Mouse (Mus musculus): Measurements from ENCODE around the gene Mbd3. TPM values are rescaled to one million over a fixed set of nuclear protein-coding genes. Genes with fewer than 3 reads are reported as not detected.

Gene Mbd3
- polyA plus RNA-seq, 1 experiment from 2014 or later = 256 TPM

- no peak overlapping the region for H3K27ac ChIP-seq (ENCODE audit: low read length)
- no peaks in the 10 kb centered on the region for H3K9me3 ChIP-seq (ENCODE audit: control insufficient read depth, low read length)
- WGBS = 84% methylated on average over 4 of the region's 4 CpGs
- no peak overlapping the region for H3K4me3 ChIP-seq (replicated peaks; ENCODE audit: low read length)
- H3K4me2 ChIP-seq (ENCODE audit: low read length) = no peak overlapping the region
- no peaks in the 10 kb centered on the region for H3K27me3 ChIP-seq (replicated peaks; ENCODE audit: control insufficient read depth, insufficient read depth, low read length)
- no peak overlapping the region for H3K9ac ChIP-seq (replicated peaks; ENCODE audit: low read depth, low read length)
- peaks cover 33% of the 10 kb centered on the region for H3K4me1 ChIP-seq (replicated peaks; ENCODE audit: control insufficient read depth, insufficient read depth, low read length)
- H3K36me3 ChIP-seq (ENCODE audit: control insufficient read depth, insufficient read depth) = peaks cover 16% of the 10 kb centered on the region
- ATAC-seq = no peak
Measured at GRCm38 (mm10) chr10:80400704-80401161, 1.4 kb upstream of the Mbd3 start.

DNA sequence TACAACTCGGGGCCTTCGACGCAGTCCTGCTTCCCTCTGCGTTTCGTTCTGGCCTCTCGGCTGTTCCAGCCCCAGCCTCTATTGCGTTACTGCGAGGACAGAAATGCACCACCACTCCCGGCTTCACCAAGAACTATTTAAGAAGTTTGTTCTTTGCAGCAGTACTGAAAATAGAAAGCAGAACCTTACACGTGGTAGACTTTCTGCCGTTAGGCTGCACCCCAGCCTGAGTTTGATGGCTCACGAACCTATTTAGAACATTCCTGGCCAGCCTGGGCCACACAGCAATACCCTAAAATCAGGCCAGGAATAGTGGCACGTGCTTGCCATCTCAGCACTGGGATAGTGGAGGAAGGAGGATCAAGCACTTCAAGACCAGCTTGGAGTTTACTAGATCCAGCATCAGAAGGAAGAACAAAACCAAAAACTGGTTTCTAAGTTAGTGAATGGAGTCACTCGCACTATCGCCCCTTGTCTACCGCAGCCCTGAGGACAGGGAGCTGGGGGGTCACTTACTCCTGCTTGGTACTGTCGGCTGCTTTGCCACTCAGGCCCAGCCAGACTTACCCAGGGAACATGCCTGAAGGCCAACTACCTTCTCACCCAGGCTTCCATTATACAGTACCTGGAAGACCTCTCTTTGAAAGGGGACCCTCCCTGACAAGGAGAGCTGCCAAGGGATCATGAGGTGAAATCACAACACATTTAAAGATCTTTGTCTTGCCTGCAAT, 788 bp upstream of the Mbd3 start:
- peak overlapping the region; percentile 71 for H3K4me3 ChIP-seq (replicated peaks; ENCODE audit: low read length)
- H3K9ac ChIP-seq (replicated peaks; ENCODE audit: low read depth, low read length) = peak overlapping the region; percentile 57
- ATAC-seq = no peak
- H3K36me3 ChIP-seq (ENCODE audit: control insufficient read depth, insufficient read depth) = peaks cover 21% of the 10 kb centered on the region
- H3K27me3 ChIP-seq (replicated peaks; ENCODE audit: control insufficient read depth, insufficient read depth, low read length) = no peaks in the 10 kb centered on the region
- H3K4me2 ChIP-seq (ENCODE audit: low read length) = peak overlapping the region; percentile 74
- peaks cover 27% of the 10 kb centered on the region for H3K4me1 ChIP-seq (replicated peaks; ENCODE audit: control insufficient read depth, insufficient read depth, low read length)
- no peaks in the 10 kb centered on the region for H3K9me3 ChIP-seq (ENCODE audit: control insufficient read depth, low read length)
- 9% methylated on average over 17 of the region's 17 CpGs for WGBS
- peak overlapping the region; percentile 89 for H3K27ac ChIP-seq (ENCODE audit: low read length)

DNA sequence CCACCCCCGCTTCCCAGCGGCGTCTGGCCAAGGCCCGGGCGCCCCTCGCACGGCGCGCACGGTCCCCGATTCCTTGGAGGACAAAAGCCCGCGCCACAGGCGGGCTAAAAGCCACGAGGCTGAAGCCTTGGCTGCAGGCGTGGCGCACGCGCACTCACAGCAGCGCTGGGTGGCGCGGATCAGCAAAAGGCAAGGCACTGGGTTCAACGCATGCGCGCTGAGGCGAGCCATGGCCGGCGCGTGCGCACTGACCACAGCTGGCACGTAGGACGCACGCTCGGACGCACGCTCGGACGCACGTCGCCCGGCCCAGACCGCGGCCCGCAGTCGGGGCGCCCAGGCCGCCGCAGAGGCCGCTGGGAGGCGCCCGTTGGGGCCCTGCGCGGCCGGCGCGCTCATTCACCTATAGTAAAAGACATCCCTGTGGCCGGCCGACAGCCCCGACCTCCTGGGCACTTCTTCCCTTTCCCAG, 595 bp downstream of the Mbd3 start:
- Histone ChIP-seq H3K9me3 (ENCODE audit: control insufficient read depth, low read length) (no peaks in the 10 kb centered on the region), H3K27me3 (replicated peaks; ENCODE audit: control insufficient read depth, insufficient read depth, low read length) (no peaks in the 10 kb centered on the region), H3K4me1 (replicated peaks; ENCODE audit: control insufficient read depth, insufficient read depth, low read length) (peaks cover 23% of the 10 kb centered on the region), H3K36me3 (ENCODE audit: control insufficient read depth, insufficient read depth) (peaks cover 31% of the 10 kb centered on the region), H3K9ac (replicated peaks; ENCODE audit: low read depth, low read length) (peak overlapping the region; percentile 89), H3K4me3 (replicated peaks; ENCODE audit: low read length) (peak overlapping the region; percentile 71), H3K27ac (ENCODE audit: low read length) (peak overlapping the region; percentile 99), H3K4me2 (ENCODE audit: low read length) (peak overlapping the region; percentile 96)
- ATAC-seq = peak; percentile 77
- under 1% methylated on average over 59 of the region's 59 CpGs for WGBS

DNA sequence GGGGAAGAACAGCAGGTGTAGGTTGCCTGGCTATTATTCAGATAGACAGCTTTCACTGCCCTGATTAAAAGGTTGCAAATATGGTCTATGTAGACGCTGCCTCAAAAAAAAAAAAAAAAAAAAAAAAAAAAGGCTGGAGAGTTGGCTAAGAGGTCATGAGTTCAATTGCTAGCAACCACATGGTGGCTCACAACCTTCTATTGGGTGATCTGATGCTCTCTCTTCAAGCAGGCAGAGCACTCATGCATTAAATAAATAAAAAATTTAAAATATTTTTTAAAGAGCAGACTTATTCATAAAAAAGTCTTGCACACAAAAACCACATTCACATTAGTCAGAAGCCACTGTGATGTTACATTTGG, 1.2 kb downstream of the Mbd3 start:
- H3K27me3 ChIP-seq (replicated peaks; ENCODE audit: control insufficient read depth, insufficient read depth, low read length) = no peaks in the 10 kb centered on the region
- peaks cover 23% of the 10 kb centered on the region for H3K4me1 ChIP-seq (replicated peaks; ENCODE audit: control insufficient read depth, insufficient read depth, low read length)
- H3K9me3 ChIP-seq (ENCODE audit: control insufficient read depth, low read length) = no peaks in the 10 kb centered on the region
- peak overlapping the region; percentile 89 for H3K9ac ChIP-seq (replicated peaks; ENCODE audit: low read depth, low read length)
- WGBS = 0% methylated on average over 1 of the region's 1 CpGs
- H3K4me2 ChIP-seq (ENCODE audit: low read length) = peak overlapping the region; percentile 96
- H3K4me3 ChIP-seq (replicated peaks; ENCODE audit: low read length) = peak overlapping the region; percentile 71
- ATAC-seq = no peak
- H3K27ac ChIP-seq (ENCODE audit: low read length) = peak overlapping the region; percentile 99
- peaks cover 30% of the 10 kb centered on the region for H3K36me3 ChIP-seq (ENCODE audit: control insufficient read depth, insufficient read depth)

DNA sequence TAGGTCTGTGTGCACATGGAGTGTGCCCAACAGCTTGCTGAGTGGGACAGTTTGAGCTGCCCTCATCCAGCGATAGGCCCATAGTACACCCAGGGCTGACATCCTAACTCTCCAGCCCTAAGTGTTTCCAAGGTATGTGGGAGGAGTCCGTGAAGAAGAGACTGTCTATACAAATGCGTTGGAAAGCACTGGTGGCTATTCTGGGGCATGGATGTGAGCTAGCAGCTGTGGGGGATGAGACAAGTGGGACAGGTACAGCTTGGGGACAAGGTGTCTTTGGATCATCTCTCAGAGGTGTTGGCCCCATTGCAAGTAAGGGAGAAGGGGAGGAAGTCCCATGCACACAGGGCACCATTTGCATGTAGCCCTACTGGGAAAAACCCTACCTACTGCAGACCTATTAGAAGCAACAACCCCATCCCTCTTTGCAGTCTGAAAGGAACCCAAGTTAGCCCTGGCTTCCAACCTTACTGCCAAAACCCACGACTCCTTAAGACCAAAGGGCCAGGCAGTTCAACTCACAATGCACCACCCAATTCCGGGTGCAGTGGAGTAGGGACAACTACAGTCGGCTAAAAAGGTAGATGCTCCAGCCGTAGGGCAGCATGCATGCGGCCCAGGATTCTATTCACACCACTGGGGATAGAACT, 1.7 kb downstream of the Mbd3 start:
- no peak for ATAC-seq
- H3K9ac ChIP-seq (replicated peaks; ENCODE audit: low read depth, low read length) = peak overlapping the region; percentile 89
- peaks cover 32% of the 10 kb centered on the region for H3K36me3 ChIP-seq (ENCODE audit: control insufficient read depth, insufficient read depth)
- peak overlapping the region; percentile 71 for H3K4me3 ChIP-seq (replicated peaks; ENCODE audit: low read length)
- peak overlapping the region; percentile 99 for H3K27ac ChIP-seq (ENCODE audit: low read length)
- no peaks in the 10 kb centered on the region for H3K27me3 ChIP-seq (replicated peaks; ENCODE audit: control insufficient read depth, insufficient read depth, low read length)
- H3K9me3 ChIP-seq (ENCODE audit: control insufficient read depth, low read length) = no peaks in the 10 kb centered on the region
- H3K4me1 ChIP-seq (replicated peaks; ENCODE audit: control insufficient read depth, insufficient read depth, low read length) = peaks cover 23% of the 10 kb centered on the region
- WGBS = 38% methylated on average over 8 of the region's 8 CpGs
- H3K4me2 ChIP-seq (ENCODE audit: low read length) = peak overlapping the region; percentile 96

- Histone ChIP-seq H3K9me3 (ENCODE audit: control insufficient read depth, low read length) (no peaks in the 10 kb centered on the region), H3K27me3 (replicated peaks; ENCODE audit: control insufficient read depth, insufficient read depth, low read length) (no peaks in the 10 kb centered on the region), H3K4me3 (replicated peaks; ENCODE audit: low read length) (peak overlapping the region; percentile 71), H3K9ac (replicated peaks; ENCODE audit: low read depth, low read length) (peak overlapping the region; percentile 89), H3K4me2 (ENCODE audit: low read length) (peak overlapping the region; percentile 96), H3K4me1 (replicated peaks; ENCODE audit: control insufficient read depth, insufficient read depth, low read length) (peaks cover 23% of the 10 kb centered on the region), H3K27ac (ENCODE audit: low read length) (0 out of 2 replicates have a peak overlapping the region, but pooled peaks have one; percentile 3), H3K36me3 (ENCODE audit: control insufficient read depth, insufficient read depth) (peaks cover 34% of the 10 kb centered on the region)
- no peak for ATAC-seq
- 86% methylated on average over 11 of the region's 11 CpGs for WGBS
Measured at GRCm38 (mm10) chr10:80396822-80397523, 2.4 kb downstream of the Mbd3 start.

- no peak overlapping the region for H3K4me3 ChIP-seq (replicated peaks; ENCODE audit: low read length)
Measured at GRCm38 (mm10) chr10:80395025-80395627, 4.2 kb downstream of the Mbd3 start.

DNA sequence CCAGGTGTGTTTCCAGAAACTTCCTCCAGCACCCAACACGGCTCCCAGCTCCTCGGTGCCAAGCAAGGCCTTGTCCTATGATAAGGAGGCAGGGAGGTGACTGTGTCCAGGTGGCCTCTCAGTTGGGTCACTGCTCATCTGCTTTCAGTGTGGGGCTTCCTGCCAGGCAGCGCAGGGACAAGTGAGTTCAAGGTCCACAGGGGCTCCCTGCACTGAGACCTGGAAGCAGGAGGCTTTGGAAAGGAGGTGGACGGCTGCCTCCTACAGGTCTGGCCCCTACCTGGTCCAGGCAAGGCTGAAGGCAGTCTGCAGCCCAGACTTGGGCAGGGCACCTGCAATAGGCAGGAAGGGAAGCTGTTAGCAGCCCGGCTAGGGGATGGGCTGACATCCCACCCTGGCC, 6.7 kb downstream of the Mbd3 start:
- H3K36me3 ChIP-seq (ENCODE audit: control insufficient read depth, insufficient read depth) = peaks cover 43% of the 10 kb centered on the region

More at GRCm38 (mm10) chr10:80395025-80395627, 4.2 kb downstream of the Mbd3 start:
- H3K4me2 ChIP-seq (ENCODE audit: low read length) = no peak overlapping the region
- H3K4me1 ChIP-seq (replicated peaks; ENCODE audit: control insufficient read depth, insufficient read depth, low read length) = peaks cover 18% of the 10 kb centered on the region
- ATAC-seq = no peak
- H3K36me3 ChIP-seq (ENCODE audit: control insufficient read depth, insufficient read depth) = peaks cover 43% of the 10 kb centered on the region
- WGBS = 95% methylated on average over 35 of the region's 35 CpGs
- H3K9ac ChIP-seq (replicated peaks; ENCODE audit: low read depth, low read length) = no peak overlapping the region
- H3K9me3 ChIP-seq (ENCODE audit: control insufficient read depth, low read length) = no peaks in the 10 kb centered on the region
- H3K27ac ChIP-seq (ENCODE audit: low read length) = no peak overlapping the region
- no peaks in the 10 kb centered on the region for H3K27me3 ChIP-seq (replicated peaks; ENCODE audit: control insufficient read depth, insufficient read depth, low read length)

GRCm38 (mm10) chr10:80390697-80391096, 8.7 kb downstream of the Mbd3 start:
- Histone ChIP-seq H3K27me3 (replicated peaks; ENCODE audit: control insufficient read depth, insufficient read depth, low read length) (no peaks in the 10 kb centered on the region), H3K27ac (ENCODE audit: low read length) (no peak overlapping the region), H3K9me3 (ENCODE audit: control insufficient read depth, low read length) (no peaks in the 10 kb centered on the region), H3K4me3 (replicated peaks; ENCODE audit: low read length) (no peak overlapping the region), H3K36me3 (ENCODE audit: control insufficient read depth, insufficient read depth) (peaks cover 43% of the 10 kb centered on the region), H3K4me2 (ENCODE audit: low read length) (no peak overlapping the region), H3K9ac (replicated peaks; ENCODE audit: low read depth, low read length) (no peak overlapping the region), H3K4me1 (replicated peaks; ENCODE audit: control insufficient read depth, insufficient read depth, low read length) (peaks cover 7% of the 10 kb centered on the region)
- 81% methylated on average over 9 of the region's 9 CpGs for WGBS
- no peak for ATAC-seq

More for the DNA sequence above, 6.7 kb downstream of the Mbd3 start:
- Histone ChIP-seq H3K4me1 (replicated peaks; ENCODE audit: control insufficient read depth, insufficient read depth, low read length) (peaks cover 19% of the 10 kb centered on the region), H3K4me2 (ENCODE audit: low read length) (no peak overlapping the region), H3K9me3 (ENCODE audit: control insufficient read depth, low read length) (no peaks in the 10 kb centered on the region), H3K27ac (ENCODE audit: low read length) (no peak overlapping the region), H3K9ac (replicated peaks; ENCODE audit: low read depth, low read length) (no peak overlapping the region), H3K4me3 (replicated peaks; ENCODE audit: low read length) (no peak overlapping the region), H3K27me3 (replicated peaks; ENCODE audit: control insufficient read depth, insufficient read depth, low read length) (no peaks in the 10 kb centered on the region)
- ATAC-seq = no peak
- 97% methylated on average over 5 of the region's 5 CpGs for WGBS
